Mouse (Mus musculus) CD4-positive naive resting alpha-beta T cell, adult 76 days (primary cell): ENCODE measurements around the gene Med12l. TPM values are rescaled to one million over a fixed set of nuclear protein-coding genes. Genes with fewer than 3 reads are reported as not detected.

Experiments
- total RNA-seq: library from RNA; stranded (reverse); gene quantifications from one replicate; pipeline ENCODE4 v1.2.4, GENCODE M21; 2023

Gene Med12l
- total RNA-seq: 1.2 TPM

GRCm38 (mm10) chr3:59005271-59005995 is at the start of gene Med12l:
Med12l (plus strand) TSS chr3:59005825.

GRCm38 (mm10) chr3:59101218-59101986 is 95.8 kb downstream of the Med12l start, which contains the start of gene Gpr171:
Gpr171 (minus strand) TSS chr3:59101821.

GRCm38 (mm10) chr3:59153424-59153823 is 147.8 kb downstream of the Med12l start, which contains the start of gene P2ry14:
P2ry14 (minus strand) TSS chr3:59153618.

GRCm38 (mm10) chr3:59194938-59195337 is 189.3 kb downstream of the Med12l start, which contains the start of gene Gpr87:
Gpr87 (minus strand) TSS chr3:59195104.

DNA sequence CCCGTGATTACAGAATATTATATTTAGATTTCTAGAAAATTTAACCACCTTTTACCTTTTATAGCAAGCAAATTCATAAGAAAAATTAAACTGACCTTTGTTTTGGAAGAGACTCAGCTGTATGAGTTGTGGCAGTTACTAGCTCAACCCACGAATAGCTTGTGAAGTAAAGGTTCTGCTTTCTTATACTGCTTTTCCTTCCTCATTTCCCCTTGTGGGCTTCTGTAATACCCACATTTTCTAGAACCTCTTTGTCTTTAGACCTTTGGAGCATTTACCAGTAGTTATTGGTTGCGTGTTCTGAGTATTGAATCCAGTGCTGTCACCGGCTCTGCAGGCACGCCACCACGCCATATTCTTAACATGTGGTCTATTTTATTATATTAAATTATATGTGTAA is 205.1 kb downstream of the Med12l start, which contains the start of gene P2ry13:
Gene P2ry13, minus strand, starts transcription at position 156 of the 400 bp plus-strand sequence.

GRCm38 (mm10) chr3:59262704-59263103 is 257.1 kb downstream of the Med12l start, which contains the start of gene P2ry12:
P2ry12 (minus strand) TSS chr3:59262871.

GRCm38 (mm10) chr3:59344065-59344905 is 338.7 kb downstream of the Med12l start, which contains the start of gene Igsf10:
Igsf10 (minus strand) TSS chr3:59344394.

Other genes with a start within 250 kb of the Med12l start
- gene Mindy4b-ps, start 183.5 kb upstream of the Med12l start, total RNA-seq: not detected
- gene Clrn1, start 120.5 kb upstream of the Med12l start, total RNA-seq: not detected
- 51.7 TPM for gene Gpr171, start 96.0 kb downstream of the Med12l start, total RNA-seq
- 6.9 TPM for gene P2ry14, start 147.8 kb downstream of the Med12l start, total RNA-seq
- gene Gpr87, start 189.3 kb downstream of the Med12l start, total RNA-seq: not detected
- 1.3 TPM for gene P2ry13, start 205.1 kb downstream of the Med12l start, total RNA-seq